37 mouse cellular contexts compared by ENCODE assay signal in genomic region chr15:81966062-81966829, GRCm38 (mm10). TPM values are rescaled to one million over a fixed set of nuclear protein-coding genes. Genes with fewer than 3 reads are reported as not detected.
DNase-seq lines count a peak whose midpoint lies in the region; ATAC-seq and TF ChIP-seq lines count a peak whose summit lies in the region.
"Had no signal": no experiment of that assay in that cellular context is flagged by ENCODE, and none has a peak within 500 bp of the region (broad histone marks: within the 10 kb centered on the region; RNA-seq: fewer than 3 reads in every experiment).

No protein-coding gene starts in this region.

- TF ChIP-seq EP300 in CH12.LX (IDR thresholded peaks at IDR 0.05; ENCODE audit: low read length): no peak

- no peaks in the 10 kb centered on the region for H3K79me2 ChIP-seq in CH12.LX (replicated peaks; ENCODE audit: control insufficient read depth, extremely low read depth, insufficient read depth, poor library complexity, severe bottlenecking)

- H3K36me3 ChIP-seq in lung, embryonic 16.5 days (ENCODE audit: control insufficient read depth, insufficient read depth, low read length): no peaks in the 10 kb centered on the region
- H3K36me3 ChIP-seq in midbrain, embryonic 10.5 days: no peaks in the 10 kb centered on the region
- no peaks in the 10 kb centered on the region for H3K36me3 ChIP-seq in midbrain, embryonic 14.5 days (ENCODE audit: control insufficient read depth, insufficient read depth, low read length)
- no peaks in the 10 kb centered on the region for H3K36me3 ChIP-seq in CH12.LX (replicated peaks in 1 of 2; ENCODE audit: control insufficient read depth in 1 of 2, insufficient read depth in 1 of 2, low read length in 1 of 2)
- H3K36me3 ChIP-seq in ES-E14 (ENCODE audit: control insufficient read depth, insufficient read depth, low read length, poor library complexity, severe bottlenecking): no peaks in the 10 kb centered on the region
- H3K36me3 ChIP-seq: embryonic facial prominence, embryonic 10.5 days; embryonic facial prominence, embryonic 13.5 days; heart, embryonic 10.5 days; heart, embryonic 13.5 days had no signal

- ATAC-seq in lung, embryonic 16.5 days (ENCODE audit: low read depth): peak; percentile 49; the same call in 1 of the 2 replicates
- ATAC-seq in midbrain, embryonic 14.5 days (ENCODE audit: low FRiP score, low TSS enrichment): no peak
- ATAC-seq: activated CD4-positive, CD25-positive, alpha-beta regulatory T cell, adult 4 months; CD4-positive, CD25-positive, alpha-beta regulatory T cell, adult 4 months; forebrain, embryonic 13.5 days; forebrain, embryonic 16.5 days; hindbrain, postnatal 0 days had no signal

- no peak overlapping the region for H3K4me2 ChIP-seq in lung, embryonic 16.5 days (ENCODE audit: low read depth, low read length)
- H3K4me2 ChIP-seq in midbrain, embryonic 14.5 days (ENCODE audit: low read length): no peak overlapping the region
- no peak overlapping the region for H3K4me2 ChIP-seq in CH12.LX (ENCODE audit: insufficient read depth, low read depth, poor library complexity, severe bottlenecking)
- H3K4me2 ChIP-seq: embryonic facial prominence, embryonic 13.5 days; forebrain, embryonic 13.5 days; heart, embryonic 13.5 days; hindbrain, embryonic 14.5 days had no signal

- DNase-seq in lung, adult 2 months: no peak
- no peak for DNase-seq in midbrain, embryonic 10.5 days (ENCODE audit: low spot score)
- DNase-seq in midbrain, embryonic 14.5 days: no peak
- DNase-seq in CH12.LX (ENCODE audit: extremely low read depth) (no peak), ES-E14 (ENCODE audit: low read depth, low spot score) (no peak)
- DNase-seq in left cerebral cortex, adult 9 months (ENCODE audit: low spot score in 2 of 2): no peak
- DNase-seq in layer of hippocampus, adult 18-20 months (ENCODE audit: low spot score in 2 of 2): no peak
- DNase-seq: adrenal gland, adult 8-10 months; adrenal gland, postnatal 25 days; cerebellum, adult 11-12 months; cerebellum, adult 8-10 months; cerebellum, postnatal 36 days; embryo, embryonic 11 days; gastrocnemius, postnatal 10 days; gastrocnemius, postnatal 36 days; heart, adult 2 months; heart, postnatal 14 days; heart, postnatal 4 days had no signal

- WGBS in lung, embryonic 16.5 days: 58% methylated on average over 12 of the region's 14 CpGs
- 56% methylated on average over 13 of the region's 14 CpGs for WGBS in lung, adult 2 months
- 78% methylated on average over 14 of the region's 14 CpGs for WGBS in midbrain, embryonic 10.5 days
- WGBS in midbrain, embryonic 14.5 days: 84% methylated on average over 13 of the region's 14 CpGs

- no peak for TF ChIP-seq RAD21 in CH12.LX (IDR thresholded peaks at IDR 0.05; ENCODE audit: low read depth, low read length)

- no peak overlapping the region for H3K4me3 ChIP-seq in lung, embryonic 16.5 days (ENCODE audit: low read length)
- no peak overlapping the region for H3K4me3 ChIP-seq in lung, adult 2 months (replicated peaks; ENCODE audit: extremely low read depth, low read depth, low read length)
- no peak overlapping the region for H3K4me3 ChIP-seq in midbrain, embryonic 10.5 days
- H3K4me3 ChIP-seq in midbrain, embryonic 14.5 days (replicated peaks; ENCODE audit: low read depth, low read length): no peak overlapping the region
- H3K4me3 ChIP-seq in CH12.LX (replicated peaks in 1 of 3; ENCODE audit: low read depth in 2 of 3, low read length in 2 of 3, poor library complexity in 1 of 3) (no peak overlapping the region), ES-E14 (ENCODE audit: insufficient read depth in 1 of 2, low read depth in 1 of 2, low read length in 2 of 2, poor library complexity in 1 of 2, severe bottlenecking in 1 of 2) (no peak overlapping the region)
- H3K4me3 ChIP-seq: embryonic facial prominence, embryonic 10.5 days; embryonic facial prominence, embryonic 13.5 days; erythroblast, embryonic 14.5 days; forebrain, embryonic 13.5 days; heart, adult 2 months; heart, embryonic 10.5 days; heart, embryonic 13.5 days had no signal

- no peak for TF ChIP-seq POLR2A in lung, adult 2 months (IDR thresholded peaks at IDR 0.05; ENCODE audit: borderline replicate concordance, extremely low read depth, low read depth, low read length)
- no peak for TF ChIP-seq POLR2A in CH12.LX (IDR thresholded peaks at IDR 0.05; ENCODE audit: low read depth, low read length)

- no peaks in the 10 kb centered on the region for H3K4me1 ChIP-seq in lung, embryonic 16.5 days (replicated peaks; ENCODE audit: control insufficient read depth, insufficient read depth, low read length)
- H3K4me1 ChIP-seq in lung, adult 2 months (ENCODE audit: control insufficient read depth, insufficient read depth, low read length): no peaks in the 10 kb centered on the region
- peaks cover 8% of the 10 kb centered on the region for H3K4me1 ChIP-seq in midbrain, embryonic 10.5 days
- H3K4me1 ChIP-seq in midbrain, embryonic 14.5 days (ENCODE audit: control insufficient read depth, insufficient read depth, low read length): no peaks in the 10 kb centered on the region
- H3K4me1 ChIP-seq in CH12.LX (ENCODE audit: control insufficient read depth in 1 of 2, insufficient read depth in 2 of 2) (peaks cover 26 to 58% of the 10 kb centered on the region in 2 experiments), ES-E14 (ENCODE audit: control insufficient read depth in 2 of 2, insufficient read depth in 2 of 2, low read length in 2 of 2, poor library complexity in 1 of 2) (peaks cover 6 to 16% of the 10 kb centered on the region in 2 experiments; a peak in 3 of 4 replicates)
- H3K4me1 ChIP-seq: heart, embryonic 10.5 days had no signal

- in situ Hi-C loops in CH12.LX (cut with MboI; ENCODE audit: low pct_ligation_motif_present, low pct_unique_long_range_greater_than_20kb, low sequenced_read_pairs): no loop called here
- in situ Hi-C loops in ES-E14 (cut with MboI; ENCODE audit: low sequenced_read_pairs in 2 of 2, unreplicated experiment in 2 of 2): no loop called here

- no peaks in the 10 kb centered on the region for H3K9me3 ChIP-seq in lung, embryonic 16.5 days (ENCODE audit: control insufficient read depth, low read length)
- H3K9me3 ChIP-seq in midbrain, embryonic 10.5 days (replicated peaks): no peaks in the 10 kb centered on the region; the same call in 1 of the 2 replicates
- no peaks in the 10 kb centered on the region for H3K9me3 ChIP-seq in midbrain, embryonic 14.5 days (ENCODE audit: control insufficient read depth, low read length)
- H3K9me3 ChIP-seq in CH12.LX (replicated peaks; ENCODE audit: low read length): peaks cover 3% of the 10 kb centered on the region
- peaks cover 5% of the 10 kb centered on the region; the same call in 1 of the 2 replicates for H3K9me3 ChIP-seq in ES-E14 (ENCODE audit: control insufficient read depth, insufficient read depth, low read depth, low read length)
- H3K9me3 ChIP-seq: embryonic facial prominence, embryonic 10.5 days; embryonic facial prominence, embryonic 13.5 days; forebrain, embryonic 13.5 days; heart, embryonic 10.5 days; heart, embryonic 13.5 days had no signal

- no peak overlapping the region for H3K9ac ChIP-seq in lung, embryonic 16.5 days (ENCODE audit: low read length)
- H3K9ac ChIP-seq in midbrain, embryonic 14.5 days (replicated peaks; ENCODE audit: low read length): no peak overlapping the region
- H3K9ac ChIP-seq in CH12.LX (ENCODE audit: insufficient read depth, low read depth) (peak overlapping the region; percentile 23; the same call in 1 of the 2 replicates), ES-E14 (ENCODE audit: insufficient read depth, low read depth, low read length, poor library complexity, severe bottlenecking) (no peak overlapping the region)
- H3K9ac ChIP-seq: embryonic facial prominence, embryonic 13.5 days; forebrain, embryonic 13.5 days; heart, embryonic 13.5 days; hindbrain, embryonic 14.5 days had no signal

- no peaks in the 10 kb centered on the region for H3K27me3 ChIP-seq in lung, embryonic 16.5 days (ENCODE audit: control insufficient read depth, insufficient read depth, low read depth, low read length)
- H3K27me3 ChIP-seq in midbrain, embryonic 10.5 days (ENCODE audit: low read depth, poor library complexity, severe bottlenecking): no peaks in the 10 kb centered on the region
- no peaks in the 10 kb centered on the region for H3K27me3 ChIP-seq in midbrain, embryonic 14.5 days (ENCODE audit: control insufficient read depth, insufficient read depth, low read length)
- no peaks in the 10 kb centered on the region for H3K27me3 ChIP-seq in CH12.LX (replicated peaks)
- H3K27me3 ChIP-seq: embryonic facial prominence, embryonic 13.5 days; forebrain, embryonic 13.5 days; heart, embryonic 13.5 days had no signal

- no peak for TF ChIP-seq CTCF in lung, adult 2 months (IDR thresholded peaks at IDR 0.05; ENCODE audit: insufficient read depth, low read length)
- TF ChIP-seq CTCF in CH12.LX (conservative IDR thresholded peaks at IDR 0.05 in 1 of 2, IDR thresholded peaks at IDR 0.05 in 1 of 2; ENCODE audit: low read depth in 2 of 2, low read length in 2 of 2): no peak

- dilution Hi-C loops in CH12.LX (cut with MboI; ENCODE audit: extremely low pct_ligation_motif_present, extremely low pct_unique_long_range_greater_than_20kb, low sequenced_read_pairs): no loop called here

- H3K27ac ChIP-seq in lung, embryonic 16.5 days (ENCODE audit: low read length): no peak overlapping the region
- 0 out of 2 replicates have a peak overlapping the region, but pooled peaks have one; percentile 23 for H3K27ac ChIP-seq in midbrain, embryonic 10.5 days (replicated peaks)
- no peak overlapping the region for H3K27ac ChIP-seq in midbrain, embryonic 14.5 days (replicated peaks; ENCODE audit: low read depth, low read length)
- H3K27ac ChIP-seq in CH12.LX (ENCODE audit: insufficient read depth, low read depth): no peak overlapping the region
- peak overlapping the region; percentile 57; the same call in 1 of the 2 replicates for H3K27ac ChIP-seq in ES-E14 (ENCODE audit: insufficient read depth, low read depth, low read length, poor library complexity, severe bottlenecking)
- H3K27ac ChIP-seq: embryonic facial prominence, embryonic 10.5 days; embryonic facial prominence, embryonic 13.5 days; forebrain, embryonic 13.5 days; heart, adult 2 months; heart, embryonic 10.5 days; heart, embryonic 13.5 days; hindbrain, embryonic 14.5 days; hindbrain, postnatal 0 days had no signal

RNA-seq across cellular contexts. Expression of gene Pmm1, which starts 5.5 kb away (rescaled TPM):
- polyA plus RNA-seq in lung, embryonic 16.5 days (2015; fragmentation: Nextera tagmentation; extraction: Ambion mirVana): 37.7 and 41.7 TPM in 2 replicates
- polyA plus RNA-seq in lung, adult 2 months (2012; rRNA removed): 35.6 and 41.0 TPM in 2 replicates
- 31.9 and 34.9 TPM in 2 replicates for polyA plus RNA-seq in midbrain, embryonic 10.5 days (2016; fragmentation: Nextera tagmentation; extraction: Ambion mirVana)
- polyA plus RNA-seq in midbrain, embryonic 14.5 days (2014; fragmentation: Nextera tagmentation; extraction: Ambion mirVana): 67.1 and 94.5 TPM in 2 replicates
- total RNA-seq in CH12.LX (2012; rRNA removed) (120 and 128 TPM in 2 replicates), CH12.LX (2014; rRNA removed) (48.3 and 51.8 TPM in 2 replicates), ES-E14 (2012; rRNA removed) (299 and 342 TPM in 2 replicates)
- 140 and 153 TPM in 2 replicates for polyA plus RNA-seq in CH12.LX (2012; ENCODE audit: insufficient read length, low read depth)
- 100 to 1,000 TPM; 216 to 221 TPM for total RNA-seq in layer of hippocampus, adult 18-20 months (2021)

RNA-seq across cellular contexts. Expression of gene 1700029P11Rik, which starts 14.1 kb away (rescaled TPM):
- not detected in 2 replicates for polyA plus RNA-seq in lung, embryonic 16.5 days (2015; fragmentation: Nextera tagmentation; extraction: Ambion mirVana)
- polyA plus RNA-seq in lung, adult 2 months (2012; rRNA removed): not detected in 2 replicates
- polyA plus RNA-seq in midbrain, embryonic 10.5 days (2016; fragmentation: Nextera tagmentation; extraction: Ambion mirVana): not detected in 2 replicates
- not detected in 2 replicates for polyA plus RNA-seq in midbrain, embryonic 14.5 days (2014; fragmentation: Nextera tagmentation; extraction: Ambion mirVana)
- total RNA-seq in CH12.LX (2012; rRNA removed): not detected in 2 replicates
- total RNA-seq in CH12.LX (2014; rRNA removed): not detected in 2 replicates
- not detected in 2 replicates for polyA plus RNA-seq in CH12.LX (2012; ENCODE audit: insufficient read length, low read depth)
- total RNA-seq in ES-E14 (2012; rRNA removed): 29.9 and 41.1 TPM in 2 replicates
- total RNA-seq in layer of hippocampus, adult 18-20 months (2021): not detected
- total RNA-seq: adrenal gland, adult 8-10 months; adrenal gland, postnatal 25 days; gastrocnemius, adult 18-20 months; gastrocnemius, postnatal 10 days; gastrocnemius, postnatal 36 days; granulocyte monocyte progenitor cell, adult 5-6 weeks; heart, adult 2 months; heart, postnatal 14 days; heart, postnatal 4 days; hindbrain, postnatal 0 days had no signal
- polyA plus RNA-seq: activated CD4-positive, CD25-positive, alpha-beta regulatory T cell, adult 4 months; brain, embryonic 14.5 days; C2C12; CD4-positive, CD25-positive, alpha-beta regulatory T cell, adult 4 months; cortical plate, adult 2 months; embryonic facial prominence, embryonic 10.5 days; embryonic facial prominence, embryonic 13.5 days; erythroblast, embryonic 14.5 days; forebrain, embryonic 13.5 days; forebrain, embryonic 16.5 days; heart, adult 2 months; heart, embryonic 10.5 days; heart, embryonic 13.5 days; heart, embryonic 16.5 days; hindbrain, embryonic 11.5 days; hindbrain, embryonic 14.5 days; hindbrain, postnatal 0 days had no signal

RNA-seq across cellular contexts. Expression of gene Xrcc6, which starts 21.4 kb away (rescaled TPM):
- polyA plus RNA-seq in lung, embryonic 16.5 days (2015; fragmentation: Nextera tagmentation; extraction: Ambion mirVana): 72.0 and 77.0 TPM in 2 replicates
- 11.5 and 13.3 TPM in 2 replicates for polyA plus RNA-seq in lung, adult 2 months (2012; rRNA removed)
- polyA plus RNA-seq in midbrain, embryonic 10.5 days (2016; fragmentation: Nextera tagmentation; extraction: Ambion mirVana): 68.6 and 75.1 TPM in 2 replicates
- polyA plus RNA-seq in midbrain, embryonic 14.5 days (2014; fragmentation: Nextera tagmentation; extraction: Ambion mirVana): 28.3 and 36.9 TPM in 2 replicates
- total RNA-seq in CH12.LX (2012; rRNA removed) (67.3 and 80.0 TPM in 2 replicates), CH12.LX (2014; rRNA removed) (79.5 and 83.5 TPM in 2 replicates), ES-E14 (2012; rRNA removed) (69.1 and 84.6 TPM in 2 replicates)
- polyA plus RNA-seq in CH12.LX (2012; ENCODE audit: insufficient read length, low read depth): 80.8 and 94.0 TPM in 2 replicates
- 10 to 100 TPM; 26.3 to 27.1 TPM for total RNA-seq in layer of hippocampus, adult 18-20 months (2021)

RNA-seq across cellular contexts. Expression of gene Csdc2, which starts 29.7 kb away (rescaled TPM):
- polyA plus RNA-seq in lung, embryonic 16.5 days (2015; fragmentation: Nextera tagmentation; extraction: Ambion mirVana): 10.0 and 10.7 TPM in 2 replicates
- polyA plus RNA-seq in lung, adult 2 months (2012; rRNA removed): 8.0 and 9.7 TPM in 2 replicates
- polyA plus RNA-seq in midbrain, embryonic 10.5 days (2016; fragmentation: Nextera tagmentation; extraction: Ambion mirVana): 13.8 and 20.6 TPM in 2 replicates
- polyA plus RNA-seq in midbrain, embryonic 14.5 days (2014; fragmentation: Nextera tagmentation; extraction: Ambion mirVana): 167 and 188 TPM in 2 replicates
- total RNA-seq in CH12.LX (2012; rRNA removed) (0.08 and 0.13 TPM in 2 replicates), CH12.LX (2014; rRNA removed) (not detected in 2 replicates), ES-E14 (2012; rRNA removed) (1.2 TPM in 2 replicates)
- 0.43 and 0.45 TPM in 2 replicates for polyA plus RNA-seq in CH12.LX (2012; ENCODE audit: insufficient read length, low read depth)
- 10 to 100 TPM; 71.1 to 72.6 TPM for total RNA-seq in layer of hippocampus, adult 18-20 months (2021)
- total RNA-seq: granulocyte monocyte progenitor cell, adult 5-6 weeks had no signal
- polyA plus RNA-seq: activated CD4-positive, CD25-positive, alpha-beta regulatory T cell, adult 4 months; CD4-positive, CD25-positive, alpha-beta regulatory T cell, adult 4 months; erythroblast, embryonic 14.5 days had no signal

RNA-seq across cellular contexts. Expression of gene Polr3h, which starts 40.2 kb away (rescaled TPM):
- 64.5 and 65.1 TPM in 2 replicates for polyA plus RNA-seq in lung, embryonic 16.5 days (2015; fragmentation: Nextera tagmentation; extraction: Ambion mirVana)
- 7.7 and 11.8 TPM in 2 replicates for polyA plus RNA-seq in lung, adult 2 months (2012; rRNA removed)
- 76.2 and 80.8 TPM in 2 replicates for polyA plus RNA-seq in midbrain, embryonic 10.5 days (2016; fragmentation: Nextera tagmentation; extraction: Ambion mirVana)
- polyA plus RNA-seq in midbrain, embryonic 14.5 days (2014; fragmentation: Nextera tagmentation; extraction: Ambion mirVana): 67.7 and 74.2 TPM in 2 replicates
- total RNA-seq in CH12.LX (2012; rRNA removed) (59.3 and 64.9 TPM in 2 replicates), CH12.LX (2014; rRNA removed) (40.5 and 40.7 TPM in 2 replicates), ES-E14 (2012; rRNA removed) (72.4 and 83.7 TPM in 2 replicates)
- 153 and 224 TPM in 2 replicates for polyA plus RNA-seq in CH12.LX (2012; ENCODE audit: insufficient read length, low read depth)
- total RNA-seq in layer of hippocampus, adult 18-20 months (2021): 10 to 100 TPM; 47.4 to 50.7 TPM

Comparison
In these comparisons a context has a peak if more than half of its experiments do, and no peak if none do; other contexts are left out.
1. H3K27ac ChIP-seq: peak in midbrain, embryonic 10.5 days (single experiment) and ES-E14 (single experiment); none in lung, embryonic 16.5 days (single experiment), midbrain, embryonic 14.5 days (single experiment) and CH12.LX (single experiment).